Mouse (Mus musculus) heart, embryonic 12.5 days (tissue): ENCODE data around the gene Sapcd1. TPM values are rescaled to one million over a fixed set of nuclear protein-coding genes. Genes with fewer than 3 reads are reported as not detected.
"Not testable (repeated sequence)": the region's sequence is repeated elsewhere in the genome, so short reads cannot be mapped to it uniquely, and the experiment has no call there.

Source experiments
- ATAC-seq: fragments of 200-750 bp; cut with Nextera tagmentation; 2 replicates; pipeline ENCODE4 v1.8.0; 2017; ENCODE audit warnings: moderate TSS enrichment, moderate library complexity; ENCODE audit not compliant: insufficient number of reproducible peaks, low FRiP score
- H3K27ac ChIP-seq: fragments of 300-500 bp; sonication (generic); 2 replicates; pipeline ENCODE4 v1.5.1; 2016; ENCODE audit warnings: mild to moderate bottlenecking, moderate library complexity; ENCODE audit not compliant: poor library complexity, severe bottlenecking
- H3K27me3 ChIP-seq: fragments of 300-500 bp; sonication (generic); replicated peaks from 2 replicates; pipeline ENCODE4 v1.6.1; 2016; ENCODE audit warnings: mild to moderate bottlenecking, moderate library complexity
- H3K36me3 ChIP-seq: fragments of 300-500 bp; sonication (generic); 2 replicates; pipeline ENCODE4 v1.6.1; 2016; ENCODE audit warnings: mild to moderate bottlenecking, moderate library complexity
- H3K4me1 ChIP-seq: fragments of 300-500 bp; sonication (generic); replicated peaks from 2 replicates; pipeline ENCODE4 v1.6.1; 2016; ENCODE audit warnings: mild to moderate bottlenecking
- H3K4me2 ChIP-seq: fragments of 300-500 bp; sonication (generic); 2 replicates; pipeline ENCODE4 v1.6.1; 2016; ENCODE audit warnings: mild to moderate bottlenecking, moderate library complexity
- H3K4me3 ChIP-seq: fragments of 300-500 bp; sonication (generic); 2 replicates; pipeline ENCODE4 v1.5.1; 2016; ENCODE audit warnings: mild to moderate bottlenecking
- H3K9ac ChIP-seq: fragments of 300-500 bp; sonication (generic); 2 replicates; pipeline ENCODE4 v1.6.1; 2016; ENCODE audit warnings: mild to moderate bottlenecking, moderate library complexity
- H3K9me3 ChIP-seq: fragments of 300-500 bp; sonication (generic); replicated peaks from 2 replicates; pipeline ENCODE4 v1.6.1; 2016; ENCODE audit warnings: mild to moderate bottlenecking, moderate library complexity
- WGBS: fragments of 180-500 bp; shearing (Covaris S2); methylation state at CpG from one replicate; pipeline ENCODE4 v1.1.7; 2016; 5-methylcytosine and 5-hydroxymethylcytosine counted together
- polyA plus RNA-seq: library from polyadenylated mRNA; unstranded; fragments of >200 nt; fragmentation: Nextera tagmentation; extraction: Ambion mirVana; gene quantifications from 2 replicates; pipeline ENCODE4 v1.2.1, GENCODE M21; 2016

Gene Sapcd1
- polyA plus RNA-seq, 1 experiment from 2014 or later: 2.4 TPM

GRCm38 (mm10) chr17:34996411-34997141 lies 31.2 kb downstream of the Sapcd1 start:
- Histone ChIP-seq H3K4me3 (no peak overlapping the region), H3K27ac (no peak overlapping the region), H3K36me3 (peaks cover 15% of the 10 kb centered on the region), H3K9ac (no peak overlapping the region), H3K27me3 (no peaks in the 10 kb centered on the region), H3K4me1 (peaks cover 30% of the 10 kb centered on the region), H3K4me2 (peak overlapping the region; percentile 25; the same call in 1 of the 2 replicates), H3K9me3 (no peaks in the 10 kb centered on the region)
- 85% methylated on average over 13 of the region's 14 CpGs for WGBS
- ATAC-seq: no peak

GRCm38 (mm10) chr17:34995927-34996326 lies 31.9 kb downstream of the Sapcd1 start:
- not testable (repeated sequence) for H3K4me3 ChIP-seq, H3K4me2 ChIP-seq, H3K27ac ChIP-seq, H3K9me3 ChIP-seq, ATAC-seq, H3K9ac ChIP-seq, H3K27me3 ChIP-seq
- Histone ChIP-seq H3K36me3 (peaks cover 20% of the 10 kb centered on the region), H3K4me1 (peaks cover 30% of the 10 kb centered on the region)
- 93% methylated on average over 4 of the region's 4 CpGs for WGBS

GRCm38 (mm10) chr17:34995192-34995591 lies 32.6 kb downstream of the Sapcd1 start:
- Histone ChIP-seq H3K4me1 (peaks cover 30% of the 10 kb centered on the region), H3K36me3 (peaks cover 27% of the 10 kb centered on the region)
- WGBS: 91% methylated on average over 4 of the region's 4 CpGs
- H3K27ac ChIP-seq, H3K9me3 ChIP-seq, H3K4me2 ChIP-seq, H3K9ac ChIP-seq, H3K27me3 ChIP-seq, H3K4me3 ChIP-seq, ATAC-seq: not testable (repeated sequence)

- Histone ChIP-seq H3K9ac (no peak overlapping the region), H3K4me2 (no peak overlapping the region), H3K9me3 (no peaks in the 10 kb centered on the region), H3K27ac (no peak overlapping the region), H3K27me3 (no peaks in the 10 kb centered on the region), H3K4me1 (peaks cover 25% of the 10 kb centered on the region), H3K4me3 (no peak overlapping the region), H3K36me3 (peaks cover 29% of the 10 kb centered on the region)
- ATAC-seq: no peak
These were observed 33.1 kb downstream of the Sapcd1 start for GRCm38 (mm10) chr17:34994751-34995150.

GRCm38 (mm10) chr17:34984218-34984617 lies 43.6 kb downstream of the Sapcd1 start:
- H3K36me3 ChIP-seq: peaks cover 29% of the 10 kb centered on the region
- ATAC-seq: no peak
- WGBS: 76% methylated on average over 2 of the region's 2 CpGs

GRCm38 (mm10) chr17:34982328-34982727 lies 45.5 kb downstream of the Sapcd1 start:
- Histone ChIP-seq H3K4me1 (peaks cover 11% of the 10 kb centered on the region), H3K4me3 (peak overlapping the region; percentile 85), H3K36me3 (peaks cover 25% of the 10 kb centered on the region), H3K9ac (peak overlapping the region; percentile 90), H3K9me3 (no peaks in the 10 kb centered on the region), H3K4me2 (peak overlapping the region; percentile 92), H3K27ac (peak overlapping the region; percentile 95), H3K27me3 (no peaks in the 10 kb centered on the region)
- peak; percentile 10; the same call in 1 of the 2 replicates for ATAC-seq
- under 1% methylated on average over 15 of the region's 15 CpGs for WGBS

More at GRCm38 (mm10) chr17:34984218-34984617, 43.6 kb downstream of the Sapcd1 start:
- no peak overlapping the region for H3K4me3 ChIP-seq
- no peaks in the 10 kb centered on the region for H3K27me3 ChIP-seq
- peaks cover 11% of the 10 kb centered on the region for H3K4me1 ChIP-seq
- H3K9me3 ChIP-seq: no peaks in the 10 kb centered on the region
- H3K27ac ChIP-seq: no peak overlapping the region
- H3K4me2 ChIP-seq: no peak overlapping the region
- H3K9ac ChIP-seq: peak overlapping the region; percentile 10; the same call in 1 of the 2 replicates

- Histone ChIP-seq H3K9me3 (no peaks in the 10 kb centered on the region), H3K4me3 (peak within 1 kb of the TSS; percentile 85), H3K4me1 (peaks cover 11% of the 10 kb centered on the region), H3K27ac (peak within 1 kb of the TSS; percentile 95), H3K27me3 (no peaks in the 10 kb centered on the region), H3K4me2 (peak within 1 kb of the TSS; percentile 92), H3K9ac (peak within 1 kb of the TSS; percentile 90), H3K36me3 (peaks cover 23% of the 10 kb centered on the region)
- ATAC-seq: peak; percentile 93
- under 1% methylated on average over 58 of the region's 58 CpGs for WGBS
These were observed 46.1 kb downstream of the Sapcd1 start, which contains the start of gene Lsm2 for GRCm38 (mm10) chr17:34981690-34982180. Gene Lsm2, plus strand, starts transcription at chr17:34981862.

- Histone ChIP-seq H3K4me1 (peaks cover 11% of the 10 kb centered on the region), H3K9ac (peak overlapping the region; percentile 90), H3K4me2 (peak overlapping the region; percentile 92), H3K36me3 (peaks cover 12% of the 10 kb centered on the region), H3K4me3 (peak overlapping the region; percentile 85), H3K27ac (no peak overlapping the region), H3K9me3 (no peaks in the 10 kb centered on the region), H3K27me3 (no peaks in the 10 kb centered on the region)
- WGBS: 14% methylated on average over 2 of the region's 2 CpGs
- ATAC-seq: no peak
These were observed 47.2 kb downstream of the Sapcd1 start for GRCm38 (mm10) chr17:34980655-34981054.

GRCm38 (mm10) chr17:34979631-34980030 lies 48.2 kb downstream of the Sapcd1 start:
- no peaks in the 10 kb centered on the region for H3K27me3 ChIP-seq
- peaks cover 11% of the 10 kb centered on the region for H3K4me1 ChIP-seq
- WGBS: 91% methylated on average over 4 of the region's 4 CpGs
- H3K4me2 ChIP-seq: no peak overlapping the region
- ATAC-seq: no peak
- H3K27ac ChIP-seq: no peak overlapping the region
- no peak overlapping the region for H3K9ac ChIP-seq
- H3K36me3 ChIP-seq: peaks cover 2% of the 10 kb centered on the region
- H3K4me3 ChIP-seq: no peak overlapping the region
- no peaks in the 10 kb centered on the region for H3K9me3 ChIP-seq

- no peak overlapping the region for H3K4me3 ChIP-seq
- no peak for ATAC-seq
- WGBS: 81% methylated on average over 27 of the region's 27 CpGs
These were observed 49.6 kb downstream of the Sapcd1 start for GRCm38 (mm10) chr17:34978239-34978638.

GRCm38 (mm10) chr17:34977000-34977399 lies 50.8 kb downstream of the Sapcd1 start:
- Histone ChIP-seq H3K9me3 (no peaks in the 10 kb centered on the region), H3K27ac (no peak overlapping the region), H3K36me3 (no peaks in the 10 kb centered on the region; the same call in 1 of the 2 replicates), H3K4me3 (no peak overlapping the region), H3K27me3 (no peaks in the 10 kb centered on the region), H3K4me1 (peaks cover 10% of the 10 kb centered on the region), H3K4me2 (no peak overlapping the region), H3K9ac (no peak overlapping the region)
- 90% methylated on average over 20 of the region's 20 CpGs for WGBS
- ATAC-seq: no peak

More at GRCm38 (mm10) chr17:34978239-34978638, 49.6 kb downstream of the Sapcd1 start:
- H3K4me1 ChIP-seq: peaks cover 11% of the 10 kb centered on the region
- no peaks in the 10 kb centered on the region for H3K9me3 ChIP-seq
- H3K27me3 ChIP-seq: no peaks in the 10 kb centered on the region
- no peak overlapping the region for H3K9ac ChIP-seq
- H3K4me2 ChIP-seq: no peak overlapping the region
- H3K36me3 ChIP-seq: no peaks in the 10 kb centered on the region; the same call in 1 of the 2 replicates
- H3K27ac ChIP-seq: no peak overlapping the region
